ENCODE assay signal across 14 mouse cellular contexts in genomic region chr2:70996438-70996837, GRCm38 (mm10). TPM values are rescaled to one million over a fixed set of nuclear protein-coding genes. Genes with fewer than 3 reads are reported as not detected.
DNase-seq lines count a peak whose midpoint lies in the region; ATAC-seq and TF ChIP-seq lines count a peak whose summit lies in the region.
"Had no signal": no experiment of that assay in that cellular context is flagged by ENCODE, and none has a peak within 500 bp of the region (broad histone marks: within the 10 kb centered on the region; RNA-seq: fewer than 3 reads in every experiment).

No protein-coding gene starts in this region.

- in situ Hi-C loops in ES-E14 (cut with MboI; ENCODE audit: low sequenced_read_pairs in 2 of 2, unreplicated experiment in 2 of 2), result no loop called here

- H3K9me3 ChIP-seq in ES-E14 (ENCODE audit: control insufficient read depth, insufficient read depth, low read depth, low read length), result no peaks in the 10 kb centered on the region
- no peaks in the 10 kb centered on the region for H3K9me3 ChIP-seq in midbrain, embryonic 11.5 days (ENCODE audit: control insufficient read depth, low read length)
- H3K9me3 ChIP-seq: heart, embryonic 15.5 days; limb, embryonic 13.5 days had no signal

- intact Hi-C loops in gastrocnemius, postnatal 14 days (cut with DNase I; ENCODE audit: low total_unique reads), result no loop called here

- 95% methylated on average over 7 of the region's 7 CpGs for WGBS in midbrain, embryonic 11.5 days

- H3K4me2 ChIP-seq in midbrain, embryonic 11.5 days, result no peak overlapping the region
- H3K4me2 ChIP-seq: heart, embryonic 15.5 days; limb, embryonic 13.5 days had no signal

- no peaks in the 10 kb centered on the region for H3K4me1 ChIP-seq in ES-E14 (ENCODE audit: control insufficient read depth in 2 of 2, insufficient read depth in 2 of 2, low read length in 2 of 2, poor library complexity in 1 of 2)
- H3K4me1 ChIP-seq in midbrain, embryonic 11.5 days (ENCODE audit: control insufficient read depth, insufficient read depth, low read length), result no peaks in the 10 kb centered on the region
- H3K4me1 ChIP-seq: limb, embryonic 13.5 days had no signal

- no peaks in the 10 kb centered on the region for H3K36me3 ChIP-seq in ES-E14 (ENCODE audit: control insufficient read depth, insufficient read depth, low read length, poor library complexity, severe bottlenecking)
- no peaks in the 10 kb centered on the region for H3K36me3 ChIP-seq in midbrain, embryonic 11.5 days (ENCODE audit: control insufficient read depth, insufficient read depth, low read length)
- H3K36me3 ChIP-seq: heart, embryonic 15.5 days; limb, embryonic 13.5 days had no signal

- peak; percentile 20 to 48 for DNase-seq in gastrocnemius, adult 8-10 months (ENCODE audit: low spot score in 2 of 2)
- no peak for DNase-seq in gastrocnemius, postnatal 4 days (ENCODE audit: low spot score in 2 of 2)
- DNase-seq in ES-E14 (ENCODE audit: low read depth, low spot score), result no peak
- peak; percentile 60 for DNase-seq in brain, adult 2 months (ENCODE audit: low read depth, low spot score)
- peak; percentile 22 for DNase-seq in gastrocnemius, postnatal 14 days
- DNase-seq in midbrain, embryonic 11.5 days (ENCODE audit: low spot score, missing footprints), result no peak
- no peak for DNase-seq in thymus, postnatal 36 days
- no peak for DNase-seq in testis, postnatal 10 days (ENCODE audit: low spot score)
- DNase-seq: kidney, adult 8-10 months; kidney, postnatal 36 days; right cerebral cortex, postnatal 4 days had no signal

- no peaks in the 10 kb centered on the region for H3K27me3 ChIP-seq in midbrain, embryonic 11.5 days (ENCODE audit: control insufficient read depth, insufficient read depth, low read length)
- H3K27me3 ChIP-seq: heart, embryonic 15.5 days; limb, embryonic 13.5 days had no signal

- H3K27ac ChIP-seq in ES-E14 (ENCODE audit: insufficient read depth, low read depth, low read length, poor library complexity, severe bottlenecking), result no peak overlapping the region
- no peak overlapping the region for H3K27ac ChIP-seq in midbrain, embryonic 11.5 days (ENCODE audit: low read depth, low read length)
- H3K27ac ChIP-seq: heart, embryonic 15.5 days; limb, embryonic 13.5 days had no signal

- H3K9ac ChIP-seq in ES-E14 (ENCODE audit: insufficient read depth, low read depth, low read length, poor library complexity, severe bottlenecking), result no peak overlapping the region
- H3K9ac ChIP-seq in midbrain, embryonic 11.5 days (ENCODE audit: low read length), result no peak overlapping the region
- H3K9ac ChIP-seq: heart, embryonic 15.5 days; limb, embryonic 13.5 days had no signal

- no peak for ATAC-seq in midbrain, embryonic 11.5 days (ENCODE audit: low FRiP score)
- ATAC-seq: forebrain, embryonic 16.5 days had no signal

- no peak overlapping the region for H3K4me3 ChIP-seq in ES-E14 (ENCODE audit: insufficient read depth in 1 of 2, low read depth in 1 of 2, low read length in 2 of 2, poor library complexity in 1 of 2, severe bottlenecking in 1 of 2)
- H3K4me3 ChIP-seq in midbrain, embryonic 11.5 days (ENCODE audit: low read depth, low read length), result no peak overlapping the region
- H3K4me3 ChIP-seq: heart, embryonic 15.5 days; limb, embryonic 13.5 days had no signal

TF ChIP-seq in ES-E14, 5 proteins besides CTCF, POLR2A, EP300 and RAD21:
- TF ChIP-seq HCFC1 (IDR thresholded peaks at IDR 0.05; ENCODE audit: borderline replicate concordance, insufficient read depth, low read length) (no peak), ZNF384 (IDR thresholded peaks at IDR 0.05; ENCODE audit: low read depth, low read length) (peak; percentile 78)

RNA-seq across cellular contexts. Expression of gene Dcaf17, which starts 58.7 kb away (rescaled TPM):
- 1 to 10 TPM; 2.9 to 3.7 (median 3.6) TPM for total RNA-seq in gastrocnemius, adult 8-10 months (2022)
- total RNA-seq in gastrocnemius, postnatal 4 days (2021), result 1 to 10 TPM; 7.9 TPM
- total RNA-seq in ES-E14 (2012; rRNA removed), result 14.4 and 20.0 TPM in 2 replicates
- total RNA-seq in gastrocnemius, postnatal 14 days (2021), result 1 to 10 TPM; 4.4 to 5.0 TPM
- polyA plus RNA-seq in midbrain, embryonic 11.5 days (2014; fragmentation: Nextera tagmentation; extraction: Ambion mirVana), result 40.5 and 43.4 TPM in 2 replicates

RNA-seq across cellular contexts. Expression of gene Mettl8, which starts 58.9 kb away (rescaled TPM):
- total RNA-seq in gastrocnemius, adult 8-10 months (2022), result 1 to 10 TPM; 4.8 to 6.1 (median 5.4) TPM
- 10 to 100 TPM in 1 of 2 experiments, 1 to 10 TPM in 1; 8.0 to 10.6 TPM for total RNA-seq in gastrocnemius, postnatal 4 days (2021)
- total RNA-seq in ES-E14 (2012; rRNA removed), result 18.0 and 30.2 TPM in 2 replicates
- total RNA-seq in gastrocnemius, postnatal 14 days (2021), result 1 to 10 TPM; 5.6 to 6.0 TPM
- polyA plus RNA-seq in midbrain, embryonic 11.5 days (2014; fragmentation: Nextera tagmentation; extraction: Ambion mirVana), result 22.3 and 22.8 TPM in 2 replicates

Comparison
In these comparisons a context has a peak if more than half of its experiments do, and no peak if none do; other contexts are left out.
1. DNase-seq: peak in gastrocnemius, adult 8-10 months (2 of 2), brain, adult 2 months (single experiment) and gastrocnemius, postnatal 14 days (single experiment); none in gastrocnemius, postnatal 4 days (0 of 2), ES-E14 (single experiment), midbrain, embryonic 11.5 days (single experiment), thymus, postnatal 36 days (0 of 2) and testis, postnatal 10 days (single experiment).